Mouse (Mus musculus): ENCODE data around the gene Zdhhc14.

Gene Zdhhc14

DNA sequence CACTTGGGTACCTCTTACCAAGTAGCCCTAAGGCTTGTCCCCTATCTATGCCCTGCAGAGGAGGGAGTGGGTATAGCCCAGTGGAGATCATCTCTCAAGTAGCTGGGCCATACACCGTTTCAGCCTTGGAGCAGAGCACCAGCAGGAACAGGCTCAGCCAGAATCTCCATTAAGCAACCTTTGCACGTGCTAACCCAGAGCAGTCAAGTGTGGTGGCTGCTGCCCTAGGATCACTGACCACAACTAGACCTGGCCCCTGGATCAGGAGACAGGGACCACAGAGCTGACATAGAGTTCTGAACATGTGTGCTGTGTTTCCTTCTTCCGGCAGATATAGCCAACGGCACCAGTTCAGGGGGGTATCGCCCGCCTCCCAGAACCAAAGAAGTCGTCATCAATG is 193.0 kb downstream of the Zdhhc14 start:
- no peaks in the 10 kb centered on the region; the same call in 1 of the 2 replicates for H3K27me3 ChIP-seq (ENCODE audit: insufficient read depth, low read length)
- no peak for TF ChIP-seq POU5F1 (IDR thresholded peaks at IDR 0.05; ENCODE audit: borderline replicate concordance, low read length)
- no peak for TF ChIP-seq CTCF (conservative IDR thresholded peaks at IDR 0.05; ENCODE audit: low read length)
- no peak for TF ChIP-seq NANOG (IDR thresholded peaks at IDR 0.05; ENCODE audit: borderline replicate concordance, low read length)
- no peaks in the 10 kb centered on the region for H3K36me3 ChIP-seq (ENCODE audit: insufficient read depth, low read length)
- H3K9me3 ChIP-seq (ENCODE audit: low read length), result no peaks in the 10 kb centered on the region
- H3K4me1 ChIP-seq (replicated peaks; ENCODE audit: low read depth, low read length), result no peaks in the 10 kb centered on the region
- no peak overlapping the region for H3K4me3 ChIP-seq (replicated peaks; ENCODE audit: low read length)

DNA sequence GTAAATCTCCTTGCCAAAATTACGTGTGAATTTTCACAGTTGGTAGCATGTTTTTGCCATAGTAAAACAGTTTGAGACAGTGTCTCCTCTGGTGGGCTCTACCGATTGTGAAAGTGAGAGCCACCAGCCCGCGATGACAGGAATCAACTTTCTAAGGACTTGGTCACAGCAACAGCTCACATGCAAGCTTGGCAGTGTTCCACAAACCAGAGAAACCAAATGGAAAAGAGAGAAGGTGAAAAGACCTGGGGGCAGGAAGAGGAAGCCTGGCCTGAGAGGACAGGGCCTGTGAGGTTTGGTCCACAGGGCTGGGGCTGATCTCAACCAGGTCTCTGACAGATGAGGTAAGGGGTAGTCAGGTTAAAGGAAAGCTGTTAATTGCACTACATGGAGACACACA is 195.5 kb downstream of the Zdhhc14 start:
- Histone ChIP-seq H3K4me3 (replicated peaks; ENCODE audit: low read length) (no peak overlapping the region), H3K27me3 (ENCODE audit: insufficient read depth, low read length) (no peaks in the 10 kb centered on the region), H3K4me1 (replicated peaks; ENCODE audit: low read depth, low read length) (no peaks in the 10 kb centered on the region), H3K9me3 (ENCODE audit: low read length) (no peaks in the 10 kb centered on the region), H3K36me3 (ENCODE audit: insufficient read depth, low read length) (no peaks in the 10 kb centered on the region)
- TF ChIP-seq POU5F1 (IDR thresholded peaks at IDR 0.05; ENCODE audit: borderline replicate concordance, low read length) (no peak), CTCF (conservative IDR thresholded peaks at IDR 0.05; ENCODE audit: low read length) (no peak), NANOG (IDR thresholded peaks at IDR 0.05; ENCODE audit: borderline replicate concordance, low read length) (no peak)

DNA sequence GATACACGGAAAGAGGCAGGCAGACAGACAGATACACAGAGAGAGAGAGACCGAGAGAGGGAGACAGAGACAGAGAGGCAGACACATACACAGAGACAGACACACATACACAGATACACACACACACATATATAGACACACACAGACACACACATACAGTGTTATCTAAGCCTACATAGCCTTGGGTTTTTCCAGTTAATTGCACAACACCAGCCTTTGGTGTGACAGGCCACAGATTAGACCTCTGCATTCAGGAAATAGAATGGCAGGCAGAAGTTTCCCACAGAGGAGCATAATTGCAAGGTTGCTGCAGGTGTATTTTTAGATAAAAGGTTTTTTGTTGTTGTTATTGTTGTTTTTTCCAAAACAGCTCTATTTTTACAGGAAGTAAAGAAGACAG is 195.9 kb downstream of the Zdhhc14 start:
- H3K27me3 ChIP-seq (ENCODE audit: insufficient read depth, low read length), result no peaks in the 10 kb centered on the region
- no peak overlapping the region for H3K4me3 ChIP-seq (replicated peaks; ENCODE audit: low read length)
- no peaks in the 10 kb centered on the region for H3K36me3 ChIP-seq (ENCODE audit: insufficient read depth, low read length)
- TF ChIP-seq POU5F1 (IDR thresholded peaks at IDR 0.05; ENCODE audit: borderline replicate concordance, low read length) (no peak), NANOG (IDR thresholded peaks at IDR 0.05; ENCODE audit: borderline replicate concordance, low read length) (no peak), CTCF (conservative IDR thresholded peaks at IDR 0.05; ENCODE audit: low read length) (no peak)
- H3K9me3 ChIP-seq (ENCODE audit: low read length), result no peaks in the 10 kb centered on the region
- no peaks in the 10 kb centered on the region for H3K4me1 ChIP-seq (replicated peaks; ENCODE audit: low read depth, low read length)

DNA sequence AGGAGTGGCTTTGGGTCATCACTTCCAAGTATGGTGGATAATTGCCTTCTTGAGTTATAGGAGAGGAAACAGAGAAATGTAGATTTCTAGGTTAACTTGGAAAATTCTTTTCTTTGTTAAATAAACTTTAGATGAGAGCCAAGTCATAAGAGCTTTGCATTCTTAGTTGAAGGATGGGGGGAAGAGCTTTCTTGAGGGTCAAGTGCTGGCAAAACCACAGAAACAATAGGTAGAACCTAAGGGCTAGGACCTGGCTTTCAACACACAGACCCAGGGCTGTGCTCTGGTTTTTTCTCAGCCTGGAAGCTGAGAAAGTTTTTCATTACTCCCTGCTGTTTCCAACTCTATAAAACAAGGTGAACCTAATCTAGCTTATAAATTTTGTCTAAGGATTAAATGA is 196.3 kb downstream of the Zdhhc14 start:
- TF ChIP-seq POU5F1 (IDR thresholded peaks at IDR 0.05; ENCODE audit: borderline replicate concordance, low read length), result no peak
- TF ChIP-seq CTCF (conservative IDR thresholded peaks at IDR 0.05; ENCODE audit: low read length), result no peak
- no peak for TF ChIP-seq NANOG (IDR thresholded peaks at IDR 0.05; ENCODE audit: borderline replicate concordance, low read length)
- Histone ChIP-seq H3K9me3 (ENCODE audit: low read length) (no peaks in the 10 kb centered on the region), H3K4me1 (replicated peaks; ENCODE audit: low read depth, low read length) (no peaks in the 10 kb centered on the region), H3K4me3 (replicated peaks; ENCODE audit: low read length) (no peak overlapping the region), H3K36me3 (ENCODE audit: insufficient read depth, low read length) (no peaks in the 10 kb centered on the region), H3K27me3 (ENCODE audit: insufficient read depth, low read length) (no peaks in the 10 kb centered on the region)

DNA sequence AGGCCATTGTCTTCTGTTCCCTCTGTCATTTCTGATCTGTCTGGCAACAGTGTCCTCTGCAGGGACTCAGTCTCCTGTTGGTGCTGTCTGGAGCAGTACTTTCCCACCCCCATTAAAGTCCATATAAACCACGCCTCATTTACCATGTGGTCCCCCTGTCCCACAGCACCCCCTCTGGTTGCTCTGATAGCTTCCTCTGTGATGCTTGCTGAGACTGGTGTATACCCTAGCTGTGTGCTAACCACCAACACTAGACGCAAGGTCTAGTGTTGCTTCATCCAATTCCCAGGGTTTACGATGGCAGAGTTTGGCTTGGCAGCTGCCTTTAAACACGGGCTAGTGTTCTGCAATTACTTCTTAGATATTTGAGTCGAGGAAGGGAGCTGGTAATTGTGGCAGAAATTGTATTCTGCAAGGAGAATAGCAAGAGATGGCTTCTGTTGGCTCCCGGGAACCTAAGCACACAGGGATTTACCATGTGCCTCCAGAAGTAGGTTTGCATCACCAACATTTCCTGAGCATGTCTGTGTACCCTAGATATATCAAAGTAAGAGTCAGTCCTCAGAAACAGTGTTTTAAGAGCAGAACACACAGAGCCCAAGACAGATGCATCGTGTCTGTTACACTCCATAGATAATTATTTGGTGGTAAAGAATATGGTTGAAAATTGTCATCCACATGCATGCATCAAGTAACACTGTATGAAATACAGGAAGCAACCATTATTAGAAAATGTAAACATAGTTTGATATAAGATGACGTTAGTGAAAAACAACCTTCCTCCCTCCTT is 198.6 kb downstream of the Zdhhc14 start:
- H3K4me1 ChIP-seq (replicated peaks; ENCODE audit: low read depth, low read length), result peaks cover 9% of the 10 kb centered on the region
- TF ChIP-seq NANOG (IDR thresholded peaks at IDR 0.05; ENCODE audit: borderline replicate concordance, low read length) (no peak), CTCF (conservative IDR thresholded peaks at IDR 0.05; ENCODE audit: low read length) (no peak), POU5F1 (IDR thresholded peaks at IDR 0.05; ENCODE audit: borderline replicate concordance, low read length) (no peak)
- no peaks in the 10 kb centered on the region for H3K27me3 ChIP-seq (ENCODE audit: insufficient read depth, low read length)
- H3K9me3 ChIP-seq (ENCODE audit: low read length), result no peaks in the 10 kb centered on the region
- no peak overlapping the region for H3K4me3 ChIP-seq (replicated peaks; ENCODE audit: low read length)
- H3K36me3 ChIP-seq (ENCODE audit: insufficient read depth, low read length), result no peaks in the 10 kb centered on the region

DNA sequence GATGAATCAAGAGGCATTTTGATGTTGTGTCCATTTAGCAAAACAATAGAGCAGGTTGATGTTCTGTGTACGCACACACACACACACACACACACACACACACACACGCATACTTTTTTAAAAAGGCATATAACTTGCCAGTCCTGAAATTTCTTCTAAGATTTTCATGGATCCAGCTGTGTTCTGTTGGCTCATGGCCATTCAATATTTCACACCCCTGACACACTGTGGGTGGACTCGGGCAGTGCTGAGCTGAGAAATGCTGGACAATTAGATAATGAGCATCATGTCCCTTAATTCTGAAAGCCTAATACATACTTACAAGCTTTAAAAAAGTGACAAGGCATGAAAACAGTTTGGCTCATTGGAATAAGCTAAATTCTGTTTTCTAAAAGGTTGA is 200.3 kb downstream of the Zdhhc14 start:
- Histone ChIP-seq H3K36me3 (ENCODE audit: insufficient read depth, low read length) (no peaks in the 10 kb centered on the region), H3K4me1 (replicated peaks; ENCODE audit: low read depth, low read length) (peaks cover 9% of the 10 kb centered on the region), H3K27me3 (ENCODE audit: insufficient read depth, low read length) (peaks cover 3% of the 10 kb centered on the region; the same call in 1 of the 2 replicates), H3K4me3 (replicated peaks; ENCODE audit: low read length) (no peak overlapping the region), H3K9me3 (ENCODE audit: low read length) (no peaks in the 10 kb centered on the region)
- no peak for TF ChIP-seq CTCF (conservative IDR thresholded peaks at IDR 0.05; ENCODE audit: low read length)
- TF ChIP-seq NANOG (IDR thresholded peaks at IDR 0.05; ENCODE audit: borderline replicate concordance, low read length), result no peak
- no peak for TF ChIP-seq POU5F1 (IDR thresholded peaks at IDR 0.05; ENCODE audit: borderline replicate concordance, low read length)

DNA sequence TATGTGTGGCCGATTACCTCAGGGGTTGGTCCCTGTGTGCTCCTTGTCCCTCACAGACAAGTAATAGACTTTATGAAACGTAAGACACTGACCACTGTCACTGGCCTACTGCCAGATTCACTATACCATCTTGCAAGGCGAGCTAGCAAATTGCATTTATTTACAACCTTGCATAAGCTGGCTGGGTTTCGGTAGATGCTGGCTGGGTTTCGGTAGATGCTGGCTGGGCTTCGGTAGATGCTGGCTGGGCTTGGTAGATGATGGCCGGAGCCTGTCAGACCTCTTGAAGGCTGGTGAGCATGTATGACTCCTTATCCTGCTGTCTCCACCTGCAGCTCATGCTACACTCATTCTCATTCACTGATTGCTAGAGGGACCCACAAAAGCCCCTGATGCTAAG is 200.9 kb downstream of the Zdhhc14 start:
- TF ChIP-seq CTCF (conservative IDR thresholded peaks at IDR 0.05; ENCODE audit: low read length) (no peak), POU5F1 (IDR thresholded peaks at IDR 0.05; ENCODE audit: borderline replicate concordance, low read length) (no peak), NANOG (IDR thresholded peaks at IDR 0.05; ENCODE audit: borderline replicate concordance, low read length) (no peak)
- Histone ChIP-seq H3K4me1 (replicated peaks; ENCODE audit: low read depth, low read length) (peaks cover 9% of the 10 kb centered on the region), H3K9me3 (ENCODE audit: low read length) (no peaks in the 10 kb centered on the region), H3K27me3 (ENCODE audit: insufficient read depth, low read length) (peaks cover 3% of the 10 kb centered on the region; the same call in 1 of the 2 replicates), H3K36me3 (ENCODE audit: insufficient read depth, low read length) (no peaks in the 10 kb centered on the region), H3K4me3 (replicated peaks; ENCODE audit: low read length) (no peak overlapping the region)

DNA sequence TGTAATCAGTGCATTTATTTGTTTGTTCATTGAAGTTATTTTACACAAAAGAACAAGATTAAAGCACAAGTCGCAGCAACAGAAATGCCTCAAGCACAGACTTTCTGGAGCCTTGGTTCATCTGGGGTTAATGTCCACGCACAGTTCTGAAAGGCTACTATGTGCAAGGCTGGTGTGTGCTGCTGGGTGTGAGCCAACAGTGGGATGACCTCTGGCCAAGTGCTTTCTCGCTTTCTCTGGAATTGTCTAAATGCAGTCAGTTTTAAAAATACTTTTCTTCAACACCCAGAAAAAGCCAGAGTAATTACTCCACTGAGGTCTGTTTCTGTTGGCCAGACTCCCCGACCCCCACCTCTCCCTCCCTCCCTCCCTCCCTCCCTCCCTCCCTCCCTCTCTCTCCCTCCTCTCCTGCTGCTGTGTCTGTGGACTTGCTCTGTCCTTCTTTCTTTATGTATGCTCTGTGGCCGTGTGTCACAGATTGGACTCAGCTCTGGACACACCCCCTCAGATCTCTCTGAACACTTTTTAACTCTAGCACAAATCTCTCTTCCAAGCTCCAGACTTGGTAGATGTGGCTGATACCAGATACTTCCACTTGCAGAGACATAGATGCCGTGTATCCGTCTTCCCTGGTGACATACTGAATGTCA is 206.2 kb downstream of the Zdhhc14 start:
- H3K27me3 ChIP-seq (ENCODE audit: insufficient read depth, low read length), result peaks cover 3% of the 10 kb centered on the region; the same call in 1 of the 2 replicates
- peaks cover 9% of the 10 kb centered on the region for H3K4me1 ChIP-seq (replicated peaks; ENCODE audit: low read depth, low read length)
- H3K4me3 ChIP-seq (replicated peaks; ENCODE audit: low read length), result no peak overlapping the region
- H3K36me3 ChIP-seq (ENCODE audit: insufficient read depth, low read length), result no peaks in the 10 kb centered on the region
- H3K9me3 ChIP-seq (ENCODE audit: low read length), result no peaks in the 10 kb centered on the region
- TF ChIP-seq CTCF (conservative IDR thresholded peaks at IDR 0.05; ENCODE audit: low read length) (no peak), NANOG (IDR thresholded peaks at IDR 0.05; ENCODE audit: borderline replicate concordance, low read length) (no peak), POU5F1 (IDR thresholded peaks at IDR 0.05; ENCODE audit: borderline replicate concordance, low read length) (no peak)

Data from E14TG2a.4 (cell line).